Mouse (Mus musculus): ENCODE measurements around the gene Ccnk. TPM values are rescaled to one million over a fixed set of nuclear protein-coding genes. Genes with fewer than 3 reads are reported as not detected.

Gene Ccnk
- polyA plus RNA-seq, 1 experiment from 2014 or later, result 7.7 TPM

- no peak for DNase-seq (ENCODE audit: low spot score)
- no peak overlapping the region for H3K27ac ChIP-seq (replicated peaks; ENCODE audit: low read depth, low read length)
- peaks cover 2% of the 10 kb centered on the region; the same call in 1 of the 2 replicates for H3K4me1 ChIP-seq (ENCODE audit: control insufficient read depth, insufficient read depth, low read length)
- H3K27me3 ChIP-seq (ENCODE audit: control insufficient read depth, insufficient read depth, low read length), result no peaks in the 10 kb centered on the region
- H3K4me2 ChIP-seq (ENCODE audit: low read depth, severe bottlenecking), result no peak overlapping the region
- no peaks in the 10 kb centered on the region for H3K9me3 ChIP-seq (ENCODE audit: control insufficient read depth, low read length)
- no peak for ATAC-seq (ENCODE audit: insufficient number of reproducible peaks, low FRiP score, low TSS enrichment, low read depth)
- H3K9ac ChIP-seq (ENCODE audit: low read length), result no peak overlapping the region
- H3K4me3 ChIP-seq (ENCODE audit: low read depth, low read length), result no peak overlapping the region
- H3K36me3 ChIP-seq (ENCODE audit: control insufficient read depth, insufficient read depth, low read length), result no peaks in the 10 kb centered on the region
- 69% methylated on average over 8 of the region's 8 CpGs for WGBS
Observed at GRCm38 (mm10) chr12:108174606-108175505, 4.5 kb upstream of the Ccnk start.

DNA sequence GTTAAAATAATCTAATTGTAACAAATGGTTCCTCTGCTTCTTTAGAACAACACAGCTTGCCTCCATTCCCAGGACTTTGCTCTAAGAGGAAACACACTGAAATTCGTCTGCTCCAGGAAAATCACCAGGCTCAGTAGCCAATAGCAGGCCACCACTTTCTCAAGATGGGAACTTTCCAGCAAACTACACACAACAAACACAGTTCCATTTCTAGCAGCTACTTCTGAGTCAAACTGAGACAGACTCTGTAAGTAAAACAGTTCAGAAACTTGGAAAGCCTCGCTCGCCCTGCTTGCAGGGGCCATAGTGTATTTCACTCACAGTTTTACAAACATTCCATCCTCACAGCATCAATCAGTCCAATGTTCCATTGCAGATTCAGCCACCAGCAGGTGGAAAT, 3.0 kb upstream of the Ccnk start:
- Histone ChIP-seq H3K4me1 (ENCODE audit: control insufficient read depth, insufficient read depth, low read length) (peaks cover 6% of the 10 kb centered on the region; the same call in 1 of the 2 replicates), H3K27me3 (ENCODE audit: control insufficient read depth, insufficient read depth, low read length) (no peaks in the 10 kb centered on the region), H3K27ac (replicated peaks; ENCODE audit: low read depth, low read length) (no peak overlapping the region), H3K9ac (ENCODE audit: low read length) (no peak overlapping the region), H3K4me3 (ENCODE audit: low read depth, low read length) (no peak overlapping the region), H3K36me3 (ENCODE audit: control insufficient read depth, insufficient read depth, low read length) (no peaks in the 10 kb centered on the region), H3K9me3 (ENCODE audit: control insufficient read depth, low read length) (no peaks in the 10 kb centered on the region), H3K4me2 (ENCODE audit: low read depth, severe bottlenecking) (no peak overlapping the region)
- ATAC-seq (ENCODE audit: insufficient number of reproducible peaks, low FRiP score, low TSS enrichment, low read depth) (no peak), DNase-seq (ENCODE audit: low spot score) (no peak)
- WGBS, result 74% methylated on average over 3 of the region's 3 CpGs

DNA sequence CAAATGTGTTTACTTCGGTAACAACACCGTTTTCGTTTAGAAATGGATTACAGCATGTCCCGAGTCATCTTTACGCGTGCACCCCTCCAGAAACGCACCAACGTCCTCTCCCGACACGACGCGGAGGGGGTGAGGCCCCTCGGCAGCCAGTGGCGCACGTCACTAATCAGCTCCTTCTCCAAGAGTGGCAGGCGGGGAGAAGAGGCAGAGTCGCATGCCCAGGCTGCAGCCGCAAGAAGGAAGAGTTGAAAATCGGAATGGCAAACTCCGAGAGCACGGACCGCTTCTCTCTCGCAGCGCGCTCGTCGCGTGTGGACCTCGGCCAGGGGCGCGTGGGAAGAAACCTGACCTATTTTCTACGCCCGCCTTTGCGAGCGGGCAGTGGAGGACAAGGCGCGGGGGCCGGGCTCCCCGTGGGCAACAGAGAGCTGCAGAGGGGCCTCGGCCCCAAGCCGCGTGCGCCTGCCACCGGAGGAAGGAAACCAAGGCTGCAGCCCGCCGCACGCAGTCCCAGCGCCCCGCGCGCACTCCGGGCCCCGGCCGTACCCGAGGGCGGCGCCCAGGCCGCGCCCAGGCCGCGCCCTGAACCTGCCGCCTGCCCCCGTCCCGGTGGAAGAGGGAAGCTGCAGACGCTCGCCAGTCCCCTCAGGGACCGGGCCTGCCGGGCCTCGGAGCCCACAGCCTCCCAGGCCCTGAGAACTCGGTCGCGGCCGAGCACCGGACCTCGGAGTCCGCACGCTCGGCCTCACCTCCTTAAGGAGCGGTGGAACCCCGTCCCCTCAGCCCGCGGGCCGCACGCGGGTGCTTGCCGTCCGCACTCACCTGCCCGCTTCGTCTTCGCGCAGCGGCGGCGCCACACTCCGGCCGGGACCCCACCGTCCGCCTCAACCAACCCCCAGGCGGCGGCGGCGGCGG, 791 bp upstream of the Ccnk start:
- peak; percentile 29; the same call in 1 of the 2 replicates for ATAC-seq (ENCODE audit: insufficient number of reproducible peaks, low FRiP score, low TSS enrichment, low read depth)
- Histone ChIP-seq H3K9ac (ENCODE audit: low read length) (peak overlapping the region; percentile 94), H3K36me3 (ENCODE audit: control insufficient read depth, insufficient read depth, low read length) (no peaks in the 10 kb centered on the region), H3K9me3 (ENCODE audit: control insufficient read depth, low read length) (no peaks in the 10 kb centered on the region), H3K4me2 (ENCODE audit: low read depth, severe bottlenecking) (peak overlapping the region; percentile 80), H3K27me3 (ENCODE audit: control insufficient read depth, insufficient read depth, low read length) (no peaks in the 10 kb centered on the region), H3K4me3 (ENCODE audit: low read depth, low read length) (peak overlapping the region; percentile 98), H3K27ac (replicated peaks; ENCODE audit: low read depth, low read length) (peak overlapping the region; percentile 77), H3K4me1 (ENCODE audit: control insufficient read depth, insufficient read depth, low read length) (peaks cover 6% of the 10 kb centered on the region; the same call in 1 of the 2 replicates)
- peak; percentile 69 for DNase-seq (ENCODE audit: low spot score)
- under 1% methylated on average over 78 of the region's 103 CpGs for WGBS

- Histone ChIP-seq H3K9me3 (ENCODE audit: control insufficient read depth, low read length) (no peaks in the 10 kb centered on the region), H3K36me3 (ENCODE audit: control insufficient read depth, insufficient read depth, low read length) (no peaks in the 10 kb centered on the region), H3K4me1 (ENCODE audit: control insufficient read depth, insufficient read depth, low read length) (peaks cover 6% of the 10 kb centered on the region; the same call in 1 of the 2 replicates), H3K4me2 (ENCODE audit: low read depth, severe bottlenecking) (peak within 1 kb of the TSS; percentile 85), H3K4me3 (ENCODE audit: low read depth, low read length) (peak within 1 kb of the TSS; percentile 98), H3K9ac (ENCODE audit: low read length) (peak within 1 kb of the TSS; percentile 94), H3K27ac (replicated peaks; ENCODE audit: low read depth, low read length) (peak within 1 kb of the TSS; percentile 77), H3K27me3 (ENCODE audit: control insufficient read depth, insufficient read depth, low read length) (no peaks in the 10 kb centered on the region)
- WGBS, result 1% methylated on average over 9 of the region's 9 CpGs
- no peak for DNase-seq (ENCODE audit: low spot score)
- no peak for ATAC-seq (ENCODE audit: insufficient number of reproducible peaks, low FRiP score, low TSS enrichment, low read depth)
Observed at GRCm38 (mm10) chr12:108179246-108179320, 296 bp upstream of the Ccnk start, which contains the start of gene Setd3. TSS of gene Setd3 (minus strand) at chr12:108179314.

DNA sequence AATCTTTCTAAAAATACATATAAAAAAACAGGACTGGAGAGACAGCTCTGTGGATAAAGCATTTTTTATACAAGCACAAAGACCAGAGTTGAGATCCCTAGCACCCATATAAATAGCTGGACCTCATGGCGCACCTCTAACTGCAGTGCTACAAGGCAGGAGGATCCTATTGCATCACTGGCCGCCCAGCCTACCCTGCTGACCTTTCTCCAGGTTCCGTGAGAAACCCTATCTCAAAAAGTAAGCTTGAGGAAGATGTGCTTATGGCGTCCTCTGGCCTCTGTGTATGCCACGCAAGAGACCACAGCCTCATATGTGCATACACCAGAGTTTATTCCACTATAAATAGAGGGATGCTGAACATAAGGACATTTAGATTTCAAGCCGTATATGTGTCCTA, 2.3 kb downstream of the Ccnk start:
- H3K27me3 ChIP-seq (ENCODE audit: control insufficient read depth, insufficient read depth, low read length), result no peaks in the 10 kb centered on the region
- no peaks in the 10 kb centered on the region for H3K9me3 ChIP-seq (ENCODE audit: control insufficient read depth, low read length)
- 95% methylated on average over 6 of the region's 6 CpGs for WGBS
- H3K4me3 ChIP-seq (ENCODE audit: low read depth, low read length), result no peak overlapping the region
- DNase-seq (ENCODE audit: low spot score) (no peak), ATAC-seq (ENCODE audit: insufficient number of reproducible peaks, low FRiP score, low TSS enrichment, low read depth) (no peak)
- H3K27ac ChIP-seq (replicated peaks; ENCODE audit: low read depth, low read length), result no peak overlapping the region
- no peak overlapping the region for H3K4me2 ChIP-seq (ENCODE audit: low read depth, severe bottlenecking)
- H3K36me3 ChIP-seq (ENCODE audit: control insufficient read depth, insufficient read depth, low read length), result 0 out of 2 replicates have a peak, but pooled peaks cover 4% of the 10 kb centered on the region
- H3K4me1 ChIP-seq (ENCODE audit: control insufficient read depth, insufficient read depth, low read length), result peaks cover 6% of the 10 kb centered on the region; the same call in 1 of the 2 replicates
- no peak overlapping the region for H3K9ac ChIP-seq (ENCODE audit: low read length)

- Histone ChIP-seq H3K4me2 (ENCODE audit: low read depth, severe bottlenecking) (no peak overlapping the region), H3K27ac (replicated peaks; ENCODE audit: low read depth, low read length) (no peak overlapping the region), H3K27me3 (ENCODE audit: control insufficient read depth, insufficient read depth, low read length) (no peaks in the 10 kb centered on the region), H3K36me3 (ENCODE audit: control insufficient read depth, insufficient read depth, low read length) (peaks cover 8% of the 10 kb centered on the region; the same call in 1 of the 2 replicates), H3K4me3 (ENCODE audit: low read depth, low read length) (no peak overlapping the region), H3K9me3 (ENCODE audit: control insufficient read depth, low read length) (no peaks in the 10 kb centered on the region), H3K9ac (ENCODE audit: low read length) (no peak overlapping the region), H3K4me1 (ENCODE audit: control insufficient read depth, insufficient read depth, low read length) (no peaks in the 10 kb centered on the region)
- no peak for DNase-seq (ENCODE audit: low spot score)
- no peak for ATAC-seq (ENCODE audit: insufficient number of reproducible peaks, low FRiP score, low TSS enrichment, low read depth)
- WGBS, result 93% methylated on average over 6 of the region's 6 CpGs
Observed at GRCm38 (mm10) chr12:108187541-108188091, 8.2 kb downstream of the Ccnk start.

DNA sequence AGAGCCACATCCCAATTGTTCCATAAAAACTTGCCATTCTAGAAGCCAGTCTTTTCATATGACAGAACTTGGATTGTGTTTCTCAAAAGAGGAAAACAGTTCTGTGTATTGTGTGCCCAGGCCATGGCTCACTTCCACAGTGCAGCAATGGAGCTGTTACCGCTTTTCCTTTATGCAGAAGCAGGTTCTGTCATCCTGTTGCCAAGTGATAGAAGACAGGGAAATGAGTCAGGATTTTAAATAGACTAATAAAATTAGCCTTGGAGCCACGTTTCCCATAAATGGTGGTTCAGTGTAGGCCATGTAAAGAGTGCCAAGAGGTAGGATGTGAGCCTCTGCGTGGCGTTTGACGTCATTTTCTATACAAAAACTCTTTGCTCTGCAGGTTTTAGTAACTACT, 14.5 kb downstream of the Ccnk start:
- peaks cover 29% of the 10 kb centered on the region; the same call in 1 of the 2 replicates for H3K36me3 ChIP-seq (ENCODE audit: control insufficient read depth, insufficient read depth, low read length)
- H3K4me2 ChIP-seq (ENCODE audit: low read depth, severe bottlenecking), result no peak overlapping the region
- DNase-seq (ENCODE audit: low spot score), result no peak
- no peaks in the 10 kb centered on the region for H3K9me3 ChIP-seq (ENCODE audit: control insufficient read depth, low read length)
- H3K4me3 ChIP-seq (ENCODE audit: low read depth, low read length), result no peak overlapping the region
- 83% methylated on average over 5 of the region's 5 CpGs for WGBS
- H3K4me1 ChIP-seq (ENCODE audit: control insufficient read depth, insufficient read depth, low read length), result no peaks in the 10 kb centered on the region
- H3K9ac ChIP-seq (ENCODE audit: low read length), result no peak overlapping the region
- ATAC-seq (ENCODE audit: insufficient number of reproducible peaks, low FRiP score, low TSS enrichment, low read depth), result no peak
- H3K27me3 ChIP-seq (ENCODE audit: control insufficient read depth, insufficient read depth, low read length), result no peaks in the 10 kb centered on the region
- no peak overlapping the region for H3K27ac ChIP-seq (replicated peaks; ENCODE audit: low read depth, low read length)

DNA sequence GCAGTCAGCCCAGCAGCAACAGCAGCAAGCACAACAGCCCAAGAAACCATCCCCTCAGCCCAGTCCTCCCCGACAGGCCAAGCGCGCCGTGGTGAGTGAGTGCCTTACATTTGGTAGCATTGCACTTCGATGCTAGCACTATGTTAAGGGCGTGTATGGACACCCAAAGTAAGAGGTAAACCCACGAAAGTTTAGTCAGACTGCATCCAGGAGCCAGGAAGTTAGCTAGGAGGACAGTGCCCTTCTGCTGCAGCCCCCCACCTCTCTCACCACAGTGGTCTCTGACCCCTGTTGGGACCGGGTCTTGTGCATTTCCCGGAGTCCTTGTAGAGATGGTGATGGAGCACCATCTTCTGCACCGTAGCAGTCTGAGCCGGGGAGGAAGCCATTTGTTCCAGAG, 16.4 kb downstream of the Ccnk start:
- Histone ChIP-seq H3K4me2 (ENCODE audit: low read depth, severe bottlenecking) (no peak overlapping the region), H3K4me3 (ENCODE audit: low read depth, low read length) (no peak overlapping the region), H3K36me3 (ENCODE audit: control insufficient read depth, insufficient read depth, low read length) (peaks cover 33% of the 10 kb centered on the region; the same call in 1 of the 2 replicates), H3K9me3 (ENCODE audit: control insufficient read depth, low read length) (no peaks in the 10 kb centered on the region), H3K27me3 (ENCODE audit: control insufficient read depth, insufficient read depth, low read length) (no peaks in the 10 kb centered on the region), H3K4me1 (ENCODE audit: control insufficient read depth, insufficient read depth, low read length) (no peaks in the 10 kb centered on the region), H3K9ac (ENCODE audit: low read length) (no peak overlapping the region), H3K27ac (replicated peaks; ENCODE audit: low read depth, low read length) (no peak overlapping the region)
- ATAC-seq (ENCODE audit: insufficient number of reproducible peaks, low FRiP score, low TSS enrichment, low read depth) (no peak), DNase-seq (ENCODE audit: low spot score) (no peak)
- 97% methylated on average over 11 of the region's 11 CpGs for WGBS

Measured in limb, embryonic 11.5 days (tissue).